16 mouse cellular contexts compared by ENCODE assay signal in genomic region chr8:125515665-125516064, GRCm38 (mm10). TPM values are rescaled to one million over a fixed set of nuclear protein-coding genes. Genes with fewer than 3 reads are reported as not detected.
A peak's percentile ranks its signal among the peaks of the same experiment; 100 is the strongest.
DNase-seq lines count a peak whose midpoint lies in the region; ATAC-seq and TF ChIP-seq lines count a peak whose summit lies in the region.
"Had no signal": no experiment of that assay in that cellular context is flagged by ENCODE, and none has a peak within 500 bp of the region (broad histone marks: within the 10 kb centered on the region; RNA-seq: fewer than 3 reads in every experiment).

No protein-coding gene starts in this region.

- 26% methylated on average over 8 of the region's 8 CpGs for WGBS in heart, embryonic 11.5 days (ENCODE audit: insufficient replicate concordance)
- WGBS in embryonic facial prominence, embryonic 10.5 days = 63% methylated on average over 8 of the region's 8 CpGs

- peaks cover 74% of the 10 kb centered on the region for H3K4me1 ChIP-seq in heart, embryonic 11.5 days (ENCODE audit: control insufficient read depth, insufficient read depth, low read length)
- H3K4me1 ChIP-seq in ES-Bruce4 (ENCODE audit: control insufficient read depth, insufficient read depth, low read length) = peaks cover 18% of the 10 kb centered on the region
- peaks cover 82% of the 10 kb centered on the region for H3K4me1 ChIP-seq in embryonic facial prominence, embryonic 10.5 days

- DNase-seq in heart, adult 9 months (ENCODE audit: low spot score in 2 of 2) = no peak
- peak; percentile 57 for DNase-seq in adrenal gland, postnatal 10 days
- no peak for DNase-seq in embryonic facial prominence, embryonic 10.5 days (ENCODE audit: low spot score)
- DNase-seq in frontal cortex, postnatal 10 days (ENCODE audit: low spot score in 2 of 2) = no peak
- no peak for DNase-seq in kidney, postnatal 10 days
- DNase-seq: embryo, embryonic 11 days; kidney, adult 18-20 months; lung, adult 2 months; thymus, postnatal 25 days had no signal

- TF ChIP-seq CTCF in ES-Bruce4 (IDR thresholded peaks at IDR 0.05; ENCODE audit: low read depth, low read length) = no peak

- TF ChIP-seq POLR2A in ES-Bruce4 (IDR thresholded peaks at IDR 0.05; ENCODE audit: insufficient read depth, low read length) = no peak

- H3K4me3 ChIP-seq in heart, embryonic 11.5 days (ENCODE audit: low read depth, low read length) = no peak overlapping the region
- H3K4me3 ChIP-seq in ES-Bruce4 (ENCODE audit: low read depth, low read length) = no peak overlapping the region
- no peak overlapping the region for H3K4me3 ChIP-seq in embryonic facial prominence, embryonic 10.5 days
- H3K4me3 ChIP-seq: erythroblast, embryonic 14.5 days; hindbrain, embryonic 13.5 days; layer of hippocampus, adult 2 months; limb, embryonic 15.5 days; neural tube, embryonic 15.5 days had no signal

- no peaks in the 10 kb centered on the region for H3K9me3 ChIP-seq in heart, embryonic 11.5 days (replicated peaks; ENCODE audit: control insufficient read depth, low read length)
- no peaks in the 10 kb centered on the region for H3K9me3 ChIP-seq in ES-Bruce4 (replicated peaks; ENCODE audit: control insufficient read depth, insufficient read depth, low read length, poor library complexity, severe bottlenecking)
- no peaks in the 10 kb centered on the region for H3K9me3 ChIP-seq in embryonic facial prominence, embryonic 10.5 days
- H3K9me3 ChIP-seq: hindbrain, embryonic 13.5 days; limb, embryonic 15.5 days; neural tube, embryonic 15.5 days had no signal

- ATAC-seq in heart, embryonic 11.5 days (replicated peaks; ENCODE audit: insufficient number of reproducible peaks, low FRiP score, low TSS enrichment) = no peak

- H3K4me2 ChIP-seq in heart, embryonic 11.5 days = no peak overlapping the region
- H3K4me2 ChIP-seq: hindbrain, embryonic 13.5 days; limb, embryonic 15.5 days; neural tube, embryonic 15.5 days had no signal

- H3K9ac ChIP-seq in heart, embryonic 11.5 days (ENCODE audit: low read depth, low read length) = 0 out of 2 replicates have a peak overlapping the region, but pooled peaks have one; percentile 34
- no peak overlapping the region for H3K9ac ChIP-seq in ES-Bruce4 (ENCODE audit: low read depth, poor library complexity, severe bottlenecking)
- H3K9ac ChIP-seq: hindbrain, embryonic 13.5 days; limb, embryonic 15.5 days; neural tube, embryonic 15.5 days had no signal

- TF ChIP-seq EP300 in ES-Bruce4 (IDR thresholded peaks at IDR 0.05; ENCODE audit: insufficient read depth, low read depth, low read length) = peak; percentile 82; the same call in 1 of the 2 replicates

- H3K36me3 ChIP-seq in heart, embryonic 11.5 days (ENCODE audit: control insufficient read depth, insufficient read depth, low read length) = no peaks in the 10 kb centered on the region
- no peaks in the 10 kb centered on the region for H3K36me3 ChIP-seq in ES-Bruce4 (ENCODE audit: control insufficient read depth, insufficient read depth, low read length, poor library complexity, severe bottlenecking)
- H3K36me3 ChIP-seq in embryonic facial prominence, embryonic 10.5 days (replicated peaks) = no peaks in the 10 kb centered on the region
- H3K36me3 ChIP-seq: hindbrain, embryonic 13.5 days; limb, embryonic 15.5 days; neural tube, embryonic 15.5 days had no signal

- H3K27me3 ChIP-seq in heart, embryonic 11.5 days (ENCODE audit: control insufficient read depth, insufficient read depth, low read length) = no peaks in the 10 kb centered on the region
- H3K27me3 ChIP-seq in ES-Bruce4 (ENCODE audit: control insufficient read depth, insufficient read depth, low read length, poor library complexity, severe bottlenecking) = no peaks in the 10 kb centered on the region
- H3K27me3 ChIP-seq in embryonic facial prominence, embryonic 10.5 days (replicated peaks; ENCODE audit: low read depth, poor library complexity, severe bottlenecking) = no peaks in the 10 kb centered on the region; the same call in 1 of the 2 replicates
- H3K27me3 ChIP-seq: hindbrain, embryonic 13.5 days; limb, embryonic 15.5 days had no signal

- H3K27ac ChIP-seq in heart, embryonic 11.5 days (ENCODE audit: low read depth, low read length) = peak overlapping the region; percentile 62
- H3K27ac ChIP-seq in ES-Bruce4 (ENCODE audit: insufficient read depth, low read length) = peak overlapping the region; percentile 51; the same call in 1 of the 2 replicates
- peak overlapping the region; percentile 40; the same call in 1 of the 2 replicates for H3K27ac ChIP-seq in embryonic facial prominence, embryonic 10.5 days (replicated peaks)
- H3K27ac ChIP-seq: hindbrain, embryonic 13.5 days; layer of hippocampus, adult 2 months; limb, embryonic 15.5 days; neural tube, embryonic 15.5 days had no signal

RNA-seq across cellular contexts. Expression of gene Sipa1l2, which starts 53.9 kb away (rescaled TPM):
- polyA plus RNA-seq in heart, embryonic 11.5 days (2014; fragmentation: Nextera tagmentation; extraction: Ambion mirVana) = 16.8 and 19.4 TPM in 2 replicates
- polyA plus RNA-seq in ES-Bruce4 (2011; ENCODE audit: insufficient read depth, insufficient read length, low read depth, missing spikeins) = 24.3 and 25.1 TPM in 2 replicates
- total RNA-seq in adrenal gland, postnatal 10 days (2021) = 10 to 100 TPM; 29.1 to 36.5 TPM
- polyA plus RNA-seq in embryonic facial prominence, embryonic 10.5 days (2016; fragmentation: Nextera tagmentation; extraction: Ambion mirVana) = 12.7 and 14.8 TPM in 2 replicates
